Mouse (Mus musculus) heart, postnatal 0 days (tissue): Measurements from ENCODE around the gene Rnf215. TPM values are rescaled to one million over a fixed set of nuclear protein-coding genes. Genes with fewer than 3 reads are reported as not detected.
"Not testable (repeated sequence)": the region's sequence is repeated elsewhere in the genome, so short reads cannot be mapped to it uniquely, and the experiment has no call there.

ENCODE experiments used
- ATAC-seq: fragments of 200-750 bp; cut with Nextera tagmentation; 2 replicates; pipeline ENCODE4 v1.8.0; 2017; ENCODE audit warnings: low read depth, moderate number of reproducible peaks, moderate library complexity; ENCODE audit not compliant: insufficient read depth
- DNase-seq: peaks from one replicate; pipeline ENCODE4 v3.0.0-alpha.2; 2016; ENCODE audit warnings: low spot score
- H3K27ac ChIP-seq: fragments of 300-500 bp; sonication (generic); 2 replicates; pipeline ENCODE4 v1.5.1; 2014; ENCODE audit warnings: low read depth, mild to moderate bottlenecking
- H3K27me3 ChIP-seq: fragments of 300-500 bp; sonication (generic); 2 replicates; pipeline ENCODE4 v1.6.1; 2014; ENCODE audit warnings: low read length, mixed read lengths; ENCODE audit not compliant: control insufficient read depth, insufficient read depth
- H3K36me3 ChIP-seq: fragments of 300-500 bp; sonication (generic); replicated peaks from 2 replicates; pipeline ENCODE4 v1.6.1; 2014; ENCODE audit warnings: low read length, mixed read lengths; ENCODE audit not compliant: control insufficient read depth, insufficient read depth
- H3K4me1 ChIP-seq: fragments of 300-500 bp; sonication (generic); 2 replicates; pipeline ENCODE4 v1.6.1; 2014; ENCODE audit warnings: antibody characterized with exemption; ENCODE audit not compliant: control insufficient read depth, insufficient read depth
- H3K4me2 ChIP-seq: fragments of 300-500 bp; sonication (generic); 2 replicates; pipeline ENCODE4 v1.6.1; 2014; ENCODE audit warnings: low read depth, mild to moderate bottlenecking, low read length, moderate library complexity
- H3K4me3 ChIP-seq: fragments of 300-500 bp; sonication (generic); 2 replicates; pipeline ENCODE4 v1.5.1; 2014; ENCODE audit warnings: low read depth, low read length
- H3K9ac ChIP-seq: fragments of 300-500 bp; sonication (generic); replicated peaks from 2 replicates; pipeline ENCODE4 v1.6.1; 2014; ENCODE audit warnings: low read depth, low read length, mixed read lengths
- H3K9me3 ChIP-seq: fragments of 300-500 bp; sonication (generic); replicated peaks from 2 replicates; pipeline ENCODE4 v1.6.1; 2016; ENCODE audit warnings: low read length; ENCODE audit not compliant: control insufficient read depth
- CTCF ChIP-seq: IDR thresholded peaks from 2 replicates; pipeline ENCODE4 v1.5.1; 2016; ENCODE audit warnings: antibody characterized with exemption, control low read depth, low read depth
- EP300 ChIP-seq: IDR thresholded peaks from 2 replicates; pipeline ENCODE4 v1.6.1; 2016; ENCODE audit warnings: antibody characterized with exemption, low read depth
- WGBS: fragments of 180-500 bp; shearing (Covaris S2); extraction: QIAGEN DNeasy Blood & Tissue Kit; methylation state at CpG from one replicate; pipeline ENCODE4 v1.1.7; 2014; 5-methylcytosine and 5-hydroxymethylcytosine counted together
- polyA plus RNA-seq: library from polyadenylated mRNA; unstranded; fragments of >200 nt; fragmentation: Nextera tagmentation; extraction: Ambion mirVana; gene quantifications from 2 replicates; pipeline ENCODE4 v1.2.1, GENCODE M21; 2015
- total RNA-seq: library from RNA; depleted of rRNA; stranded (reverse); fragments of >200 nt; gene quantifications from 2 replicates; pipeline ENCODE4 v1.2.3, GENCODE M21; 2014; ENCODE audit warnings: low replicate concordance

Rnf215 gene
- total and polyA plus RNA-seq, 2 experiments from 2014 or later = 17.4 to 36.1 TPM

- ATAC-seq = no peak
- Histone ChIP-seq H3K4me2 (no peak overlapping the region), H3K36me3 (no peaks in the 10 kb centered on the region), H3K9ac (no peak overlapping the region), H3K27me3 (no peaks in the 10 kb centered on the region), H3K4me1 (no peaks in the 10 kb centered on the region), H3K9me3 (no peaks in the 10 kb centered on the region), H3K27ac (no peak overlapping the region), H3K4me3 (no peak overlapping the region)
- 55% methylated on average over 6 of the region's 6 CpGs for WGBS
- TF ChIP-seq CTCF (no peak), EP300 (no peak)
- no peak for DNase-seq
These were observed 29.6 kb upstream of the Rnf215 start for GRCm38 (mm10) chr11:4105444-4105843.

- not testable (repeated sequence) for H3K27ac ChIP-seq, H3K36me3 ChIP-seq, ATAC-seq, H3K27me3 ChIP-seq, H3K4me3 ChIP-seq, DNase-seq, H3K9me3 ChIP-seq, H3K9ac ChIP-seq, H3K4me1 ChIP-seq, H3K4me2 ChIP-seq
- 83% methylated on average over 3 of the region's 6 CpGs for WGBS
These were observed 27.1 kb upstream of the Rnf215 start for GRCm38 (mm10) chr11:4107901-4108300.

DNA sequence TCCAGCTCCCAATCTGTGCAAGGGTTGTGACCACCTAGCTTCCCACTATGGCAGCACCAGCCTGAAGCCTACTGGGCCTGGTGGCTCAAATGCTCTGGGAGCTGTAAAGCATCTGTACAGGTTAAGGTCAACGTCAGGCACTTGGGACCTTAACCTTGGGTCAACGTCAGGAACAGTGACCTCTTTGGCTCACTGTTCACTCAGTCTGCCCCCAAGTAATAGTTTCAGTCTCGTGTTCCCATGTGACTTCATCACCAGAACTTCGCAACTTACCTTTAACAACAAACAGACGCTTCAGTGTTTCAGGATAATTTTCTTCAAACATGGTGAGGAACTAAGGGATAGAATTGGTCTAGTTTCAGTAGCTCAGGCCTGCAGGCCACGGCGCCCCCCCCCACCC, 26.3 kb upstream of the Rnf215 start:
- H3K27me3 ChIP-seq = no peaks in the 10 kb centered on the region
- no peak overlapping the region for H3K4me3 ChIP-seq
- H3K27ac ChIP-seq = no peak overlapping the region
- H3K36me3 ChIP-seq = no peaks in the 10 kb centered on the region
- no peak overlapping the region for H3K4me2 ChIP-seq
- H3K9me3 ChIP-seq = no peaks in the 10 kb centered on the region
- DNase-seq (no peak), ATAC-seq (no peak)
- no peaks in the 10 kb centered on the region for H3K4me1 ChIP-seq
- TF ChIP-seq CTCF (no peak), EP300 (no peak)
- no peak overlapping the region for H3K9ac ChIP-seq
- WGBS = 76% methylated on average over 7 of the region's 7 CpGs

DNA sequence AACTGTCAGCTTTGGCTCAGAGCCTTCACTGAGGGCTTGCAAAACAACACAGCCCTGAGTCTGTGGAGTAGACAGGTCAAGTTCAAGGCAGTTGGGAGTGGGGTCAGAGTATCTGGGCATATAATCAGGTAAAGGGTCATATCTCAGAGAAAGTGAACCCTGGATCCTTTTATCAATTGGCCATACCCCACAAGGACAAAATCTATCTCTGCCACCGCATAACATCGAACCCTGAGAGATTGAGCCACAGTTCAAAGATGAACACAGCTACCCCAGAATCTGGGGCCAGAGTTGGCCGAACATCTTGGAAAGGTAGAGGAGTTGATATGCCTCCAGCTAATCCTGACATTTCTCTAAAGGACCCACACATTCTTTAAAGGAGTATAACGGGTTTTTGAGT, 23.0 kb upstream of the Rnf215 start:
- WGBS = 78% methylated on average over 4 of the region's 4 CpGs
- Histone ChIP-seq H3K27me3 (0 out of 2 replicates have a peak, but pooled peaks cover 3% of the 10 kb centered on the region), H3K9me3 (no peaks in the 10 kb centered on the region), H3K9ac (no peak overlapping the region), H3K36me3 (no peaks in the 10 kb centered on the region), H3K4me3 (no peak overlapping the region), H3K4me2 (no peak overlapping the region), H3K4me1 (peaks cover 10% of the 10 kb centered on the region), H3K27ac (no peak overlapping the region)
- TF ChIP-seq CTCF = no peak
- TF ChIP-seq EP300 = no peak
- DNase-seq (no peak), ATAC-seq (no peak)

DNA sequence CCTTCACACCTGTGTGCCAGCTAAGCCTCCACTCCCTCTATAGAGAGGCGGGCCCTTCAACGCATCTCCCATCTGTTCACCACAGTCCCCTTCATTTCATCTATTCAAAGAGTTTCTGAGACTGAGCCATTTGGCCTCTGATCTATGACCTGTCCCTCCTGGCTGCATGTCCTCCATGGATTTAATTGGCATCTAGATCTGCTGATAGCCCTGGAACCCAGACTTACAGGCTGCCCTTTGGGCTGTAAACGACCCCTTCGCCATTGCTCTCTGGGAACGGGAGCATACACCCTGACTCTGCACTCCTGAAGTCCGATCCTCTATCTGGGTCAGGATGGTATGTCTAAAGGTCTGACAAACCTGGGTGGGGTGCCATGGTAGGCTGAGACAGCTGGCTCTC, 22.1 kb upstream of the Rnf215 start:
- no peaks in the 10 kb centered on the region for H3K36me3 ChIP-seq
- H3K27me3 ChIP-seq = peaks cover 11% of the 10 kb centered on the region; the same call in 1 of the 2 replicates
- TF ChIP-seq EP300 (no peak), CTCF (no peak)
- no peak overlapping the region for H3K9ac ChIP-seq
- H3K4me1 ChIP-seq = peaks cover 10% of the 10 kb centered on the region
- 80% methylated on average over 6 of the region's 6 CpGs for WGBS
- H3K4me2 ChIP-seq = no peak overlapping the region
- DNase-seq = no peak
- no peak overlapping the region for H3K27ac ChIP-seq
- no peak for ATAC-seq
- H3K9me3 ChIP-seq = no peaks in the 10 kb centered on the region
- H3K4me3 ChIP-seq = no peak overlapping the region

- Histone ChIP-seq H3K4me2 (no peak overlapping the region), H3K27me3 (peaks cover 11% of the 10 kb centered on the region; the same call in 1 of the 2 replicates), H3K4me1 (peaks cover 16% of the 10 kb centered on the region), H3K9me3 (no peaks in the 10 kb centered on the region), H3K9ac (no peak overlapping the region), H3K4me3 (no peak overlapping the region), H3K36me3 (no peaks in the 10 kb centered on the region), H3K27ac (no peak overlapping the region)
- no peak for ATAC-seq
- WGBS = 59% methylated on average over 4 of the region's 4 CpGs
- no peak for TF ChIP-seq EP300
- no peak for DNase-seq
These were observed 21.5 kb upstream of the Rnf215 start for GRCm38 (mm10) chr11:4113496-4113895.
